Mouse (Mus musculus) ES-Bruce4 (cell line): ENCODE data around the gene Tmem104.

ENCODE experiments used
- CTCF ChIP-seq: IDR thresholded peaks from one replicate; pipeline ENCODE4 v1.8.1; 2011; ENCODE audit warnings: low read depth, low read length
- EP300 ChIP-seq: IDR thresholded peaks from 2 replicates; pipeline ENCODE4 v1.6.1; 2011; ENCODE audit warnings: low read depth, low read length; ENCODE audit not compliant: insufficient read depth
- POLR2A ChIP-seq: IDR thresholded peaks from one replicate; pipeline ENCODE4 v1.8.1; 2011; ENCODE audit warnings: low read length; ENCODE audit not compliant: insufficient read depth

- no peak for TF ChIP-seq EP300
- TF ChIP-seq CTCF = no peak
- no peak for TF ChIP-seq POLR2A
Measured at GRCm38 (mm10) chr11:115167631-115168249, 19.5 kb upstream of the Tmem104 start.
